Mouse (Mus musculus) neural tube, embryonic 15.5 days (tissue): ENCODE results near the gene Ell. TPM values are rescaled to one million over a fixed set of nuclear protein-coding genes. Genes with fewer than 3 reads are reported as not detected.
"Not testable (repeated sequence)": the region's sequence is repeated elsewhere in the genome, so short reads cannot be mapped to it uniquely, and the experiment has no call there.

Experiments
- ATAC-seq: fragments of 200-750 bp; cut with Nextera tagmentation; 2 replicates; pipeline ENCODE4 v1.8.0; 2017; ENCODE audit warnings: mild to moderate bottlenecking, moderate TSS enrichment, moderate library complexity; ENCODE audit not compliant: low FRiP score
- H3K27ac ChIP-seq: fragments of 300-500 bp; sonication (generic); replicated peaks from 2 replicates; pipeline ENCODE4 v1.5.1; 2015; ENCODE audit warnings: mild to moderate bottlenecking, inconsistent platforms
- H3K27me3 ChIP-seq: fragments of 300-500 bp; sonication (generic); replicated peaks from 2 replicates; pipeline ENCODE4 v1.6.1; 2015; ENCODE audit warnings: inconsistent platforms
- H3K36me3 ChIP-seq: fragments of 300-500 bp; sonication (generic); 2 replicates; pipeline ENCODE4 v1.6.1; 2015; ENCODE audit warnings: inconsistent platforms
- H3K4me1 ChIP-seq: fragments of 300-500 bp; sonication (generic); 2 replicates; pipeline ENCODE4 v1.6.1; 2015; ENCODE audit warnings: inconsistent platforms
- H3K4me2 ChIP-seq: fragments of 300-500 bp; sonication (generic); 2 replicates; pipeline ENCODE4 v1.6.1; 2015; ENCODE audit warnings: inconsistent platforms, mild to moderate bottlenecking, moderate library complexity
- H3K4me3 ChIP-seq: fragments of 300-500 bp; sonication (generic); replicated peaks from 2 replicates; pipeline ENCODE4 v1.5.1; 2015; ENCODE audit warnings: mild to moderate bottlenecking, inconsistent platforms
- H3K9ac ChIP-seq: fragments of 300-500 bp; sonication (generic); replicated peaks from 2 replicates; pipeline ENCODE4 v1.6.1; 2015; ENCODE audit warnings: mild to moderate bottlenecking, inconsistent platforms
- H3K9me3 ChIP-seq: fragments of 300-500 bp; sonication (generic); replicated peaks from 2 replicates; pipeline ENCODE4 v1.6.1; 2016; ENCODE audit warnings: inconsistent platforms
- WGBS: fragments of 180-500 bp; shearing (Covaris S2); methylation state at CpG from one replicate; pipeline ENCODE4 v1.1.7; 2015; ENCODE audit warnings: mixed read lengths; 5-methylcytosine and 5-hydroxymethylcytosine counted together
- polyA plus RNA-seq: library from polyadenylated mRNA; unstranded; fragments of >200 nt; fragmentation: Nextera tagmentation; extraction: Ambion mirVana; gene quantifications from 2 replicates; pipeline ENCODE4 v1.2.1, GENCODE M21; 2015

The Ell gene
- polyA plus RNA-seq, 1 experiment from 2014 or later = 14.7 TPM

GRCm38 (mm10) chr8:70510228-70510915 lies 28.9 kb upstream of the Ell start, which contains the start of gene Uba52:
Uba52 (minus strand) TSS chr8:70510801.
- Histone ChIP-seq H3K27me3 (no peaks in the 10 kb centered on the region), H3K4me1 (peaks cover 31% of the 10 kb centered on the region), H3K4me3 (peak within 1 kb of the TSS; percentile 94), H3K36me3 (peaks cover 30% of the 10 kb centered on the region), H3K27ac (peak within 1 kb of the TSS; percentile 97), H3K4me2 (peak within 1 kb of the TSS; percentile 98), H3K9ac (peak within 1 kb of the TSS; percentile 95), H3K9me3 (no peaks in the 10 kb centered on the region)
- peak; percentile 87 for ATAC-seq
- 1% methylated on average over 74 of the region's 74 CpGs for whole genome bisulfite sequencing

- H3K9me3 ChIP-seq, H3K27me3 ChIP-seq, ATAC-seq: not testable (repeated sequence)
- Histone ChIP-seq H3K9ac (peak overlapping the region; percentile 95), H3K4me3 (peak overlapping the region; percentile 94), H3K36me3 (peaks cover 30% of the 10 kb centered on the region), H3K4me2 (peak overlapping the region; percentile 98), H3K27ac (peak overlapping the region; percentile 97), H3K4me1 (peaks cover 23% of the 10 kb centered on the region)
- whole genome bisulfite sequencing = 83% methylated on average over 6 of the region's 6 CpGs
These were observed 28.1 kb upstream of the Ell start for GRCm38 (mm10) chr8:70511174-70511573.

GRCm38 (mm10) chr8:70511770-70512169 lies 27.5 kb upstream of the Ell start:
- no peak for ATAC-seq
- no peak overlapping the region for H3K27ac ChIP-seq
- no peak overlapping the region for H3K9ac ChIP-seq
- H3K4me2 ChIP-seq = no peak overlapping the region
- no peaks in the 10 kb centered on the region for H3K27me3 ChIP-seq
- H3K4me3 ChIP-seq = no peak overlapping the region
- no peaks in the 10 kb centered on the region for H3K9me3 ChIP-seq
- H3K36me3 ChIP-seq = peaks cover 36% of the 10 kb centered on the region
- peaks cover 23% of the 10 kb centered on the region for H3K4me1 ChIP-seq
- WGBS = 95% methylated on average over 2 of the region's 2 CpGs

GRCm38 (mm10) chr8:70512253-70512903 lies 26.9 kb upstream of the Ell start:
- H3K9ac ChIP-seq = no peak overlapping the region
- no peak for ATAC-seq
- WGBS = 97% methylated on average over 11 of the region's 11 CpGs
- H3K4me2 ChIP-seq = no peak overlapping the region
- no peak overlapping the region for H3K4me3 ChIP-seq
- no peak overlapping the region for H3K27ac ChIP-seq
- H3K27me3 ChIP-seq = no peaks in the 10 kb centered on the region
- peaks cover 32% of the 10 kb centered on the region for H3K36me3 ChIP-seq
- H3K4me1 ChIP-seq = peaks cover 19% of the 10 kb centered on the region
- no peaks in the 10 kb centered on the region for H3K9me3 ChIP-seq

- no peak overlapping the region for H3K4me3 ChIP-seq
- peaks cover 18% of the 10 kb centered on the region for H3K4me1 ChIP-seq
- no peak overlapping the region for H3K9ac ChIP-seq
- H3K9me3 ChIP-seq = no peaks in the 10 kb centered on the region
- no peak for ATAC-seq
- H3K36me3 ChIP-seq = peaks cover 31% of the 10 kb centered on the region
- no peaks in the 10 kb centered on the region for H3K27me3 ChIP-seq
- no peak overlapping the region for H3K27ac ChIP-seq
- WGBS = 61% methylated on average over 2 of the region's 2 CpGs
- no peak overlapping the region for H3K4me2 ChIP-seq
These were observed 25.8 kb upstream of the Ell start for GRCm38 (mm10) chr8:70513441-70513840.

GRCm38 (mm10) chr8:70517940-70518643 lies 21.2 kb upstream of the Ell start:
- no peak overlapping the region for H3K4me2 ChIP-seq
- no peak overlapping the region for H3K9ac ChIP-seq
- no peaks in the 10 kb centered on the region for H3K27me3 ChIP-seq
- no peaks in the 10 kb centered on the region for H3K9me3 ChIP-seq
- ATAC-seq = no peak
- H3K36me3 ChIP-seq = peaks cover 36% of the 10 kb centered on the region
- H3K4me3 ChIP-seq = no peak overlapping the region
- WGBS = 84% methylated on average over 10 of the region's 10 CpGs
- peaks cover 9% of the 10 kb centered on the region for H3K4me1 ChIP-seq
- H3K27ac ChIP-seq = no peak overlapping the region

- no peak overlapping the region for H3K9ac ChIP-seq
- ATAC-seq = no peak
- 95% methylated on average over 6 of the region's 6 CpGs for WGBS
These were observed 20.2 kb upstream of the Ell start for GRCm38 (mm10) chr8:70519043-70519442.

GRCm38 (mm10) chr8:70519606-70520005 lies 19.7 kb upstream of the Ell start:
- Histone ChIP-seq H3K9me3 (no peaks in the 10 kb centered on the region), H3K27me3 (no peaks in the 10 kb centered on the region), H3K4me2 (no peak overlapping the region), H3K4me1 (peaks cover 17% of the 10 kb centered on the region), H3K36me3 (peaks cover 25% of the 10 kb centered on the region), H3K27ac (no peak overlapping the region), H3K9ac (no peak overlapping the region), H3K4me3 (no peak overlapping the region)
- WGBS = 71% methylated on average over 2 of the region's 2 CpGs
- no peak for ATAC-seq

More at GRCm38 (mm10) chr8:70519043-70519442, 20.2 kb upstream of the Ell start:
- H3K27ac ChIP-seq = no peak overlapping the region
- H3K36me3 ChIP-seq = peaks cover 30% of the 10 kb centered on the region
- H3K4me1 ChIP-seq = peaks cover 17% of the 10 kb centered on the region
- H3K4me3 ChIP-seq = no peak overlapping the region
- no peak overlapping the region for H3K4me2 ChIP-seq
- no peaks in the 10 kb centered on the region for H3K27me3 ChIP-seq
- H3K9me3 ChIP-seq = no peaks in the 10 kb centered on the region

GRCm38 (mm10) chr8:70522592-70523403 lies 16.5 kb upstream of the Ell start:
- Histone ChIP-seq H3K9me3 (no peaks in the 10 kb centered on the region), H3K27ac (peak overlapping the region; percentile 90), H3K27me3 (no peaks in the 10 kb centered on the region), H3K9ac (peak overlapping the region; percentile 61), H3K4me1 (peaks cover 28% of the 10 kb centered on the region), H3K36me3 (peaks cover 15% of the 10 kb centered on the region), H3K4me2 (peak overlapping the region; percentile 65), H3K4me3 (peak overlapping the region; percentile 72)
- under 1% methylated on average over 48 of the region's 51 CpGs for WGBS
- peak; percentile 86 for ATAC-seq

- H3K9me3 ChIP-seq = no peaks in the 10 kb centered on the region
- peak overlapping the region; percentile 92 for H3K27ac ChIP-seq
- H3K4me1 ChIP-seq = peaks cover 46% of the 10 kb centered on the region
- 0 out of 2 replicates have a peak, but pooled peaks have one; percentile 15 for ATAC-seq
- peak overlapping the region; percentile 80 for H3K4me3 ChIP-seq
- peak overlapping the region; percentile 80 for H3K4me2 ChIP-seq
- peaks cover 22% of the 10 kb centered on the region for H3K36me3 ChIP-seq
- H3K9ac ChIP-seq = peak overlapping the region; percentile 93
- no peaks in the 10 kb centered on the region for H3K27me3 ChIP-seq
- 2% methylated on average over 8 of the region's 8 CpGs for WGBS
These were observed 12.1 kb upstream of the Ell start for GRCm38 (mm10) chr8:70527111-70527511.
